Mouse (Mus musculus): Measurements from ENCODE around the gene Atp8a2.

The Atp8a2 gene

GRCm38 (mm10) chr14:59801961-59802599 lies 394.9 kb downstream of the Atp8a2 start:
- DNase-seq (ENCODE audit: inconsistent age in 2 of 2, low spot score in 1 of 2): no peak

- peak in 1 of 2 experiments; percentile 43 for DNase-seq (ENCODE audit: inconsistent age in 2 of 2, low spot score in 1 of 2)
These were observed 397.5 kb downstream of the Atp8a2 start for GRCm38 (mm10) chr14:59799511-59799910.

GRCm38 (mm10) chr14:59793841-59794240 lies 403.1 kb downstream of the Atp8a2 start:
- no peak for DNase-seq (ENCODE audit: inconsistent age in 2 of 2, low spot score in 1 of 2)

GRCm38 (mm10) chr14:59783348-59784341 lies 413.3 kb downstream of the Atp8a2 start:
- DNase-seq (ENCODE audit: inconsistent age in 2 of 2, low spot score in 1 of 2): no peak

- no peak for DNase-seq (ENCODE audit: inconsistent age in 2 of 2, low spot score in 1 of 2)
These were observed 416.6 kb downstream of the Atp8a2 start for GRCm38 (mm10) chr14:59780391-59780790.

GRCm38 (mm10) chr14:59762227-59762626 lies 434.8 kb downstream of the Atp8a2 start:
- no peak for DNase-seq (ENCODE audit: inconsistent age in 2 of 2, low spot score in 1 of 2)

- no peak for DNase-seq (ENCODE audit: inconsistent age in 2 of 2, low spot score in 1 of 2)
These were observed 437.0 kb downstream of the Atp8a2 start for GRCm38 (mm10) chr14:59759900-59760493.

GRCm38 (mm10) chr14:59759196-59759839 lies 437.7 kb downstream of the Atp8a2 start:
- no peak for DNase-seq (ENCODE audit: inconsistent age in 2 of 2, low spot score in 1 of 2)

GRCm38 (mm10) chr14:59752401-59752800 lies 444.6 kb downstream of the Atp8a2 start:
- DNase-seq (ENCODE audit: inconsistent age in 2 of 2, low spot score in 1 of 2): no peak

GRCm38 (mm10) chr14:59750005-59750404 lies 447.0 kb downstream of the Atp8a2 start:
- no peak for DNase-seq (ENCODE audit: inconsistent age in 2 of 2, low spot score in 1 of 2)

- DNase-seq (ENCODE audit: inconsistent age in 2 of 2, low spot score in 1 of 2): no peak
These were observed 451.3 kb downstream of the Atp8a2 start for GRCm38 (mm10) chr14:59745676-59746075.

- no peak for DNase-seq (ENCODE audit: inconsistent age in 2 of 2, low spot score in 1 of 2)
These were observed 455.2 kb downstream of the Atp8a2 start for GRCm38 (mm10) chr14:59741752-59742151.

GRCm38 (mm10) chr14:59739446-59739845 lies 457.5 kb downstream of the Atp8a2 start:
- no peak for DNase-seq (ENCODE audit: inconsistent age in 2 of 2, low spot score in 1 of 2)

GRCm38 (mm10) chr14:59737734-59738294 lies 459.2 kb downstream of the Atp8a2 start:
- no peak for DNase-seq (ENCODE audit: inconsistent age in 2 of 2, low spot score in 1 of 2)

GRCm38 (mm10) chr14:59736861-59737700 lies 459.9 kb downstream of the Atp8a2 start:
- DNase-seq (ENCODE audit: inconsistent age in 2 of 2, low spot score in 1 of 2): no peak

GRCm38 (mm10) chr14:59730043-59730390 lies 467.0 kb downstream of the Atp8a2 start:
- DNase-seq (ENCODE audit: inconsistent age in 2 of 2, low spot score in 1 of 2): no peak

GRCm38 (mm10) chr14:59729298-59730042 lies 467.5 kb downstream of the Atp8a2 start:
- DNase-seq (ENCODE audit: inconsistent age in 2 of 2, low spot score in 1 of 2): no peak

- no peak for DNase-seq (ENCODE audit: inconsistent age in 2 of 2, low spot score in 1 of 2)
These were observed 470.0 kb downstream of the Atp8a2 start for GRCm38 (mm10) chr14:59727016-59727415.

GRCm38 (mm10) chr14:59723163-59723562 lies 473.8 kb downstream of the Atp8a2 start:
- DNase-seq (ENCODE audit: inconsistent age in 2 of 2, low spot score in 1 of 2): no peak

All from adrenal gland, adult (tissue).